Comparison of ENCODE assay signal across 22 mouse cellular contexts in the genomic region with DNA sequence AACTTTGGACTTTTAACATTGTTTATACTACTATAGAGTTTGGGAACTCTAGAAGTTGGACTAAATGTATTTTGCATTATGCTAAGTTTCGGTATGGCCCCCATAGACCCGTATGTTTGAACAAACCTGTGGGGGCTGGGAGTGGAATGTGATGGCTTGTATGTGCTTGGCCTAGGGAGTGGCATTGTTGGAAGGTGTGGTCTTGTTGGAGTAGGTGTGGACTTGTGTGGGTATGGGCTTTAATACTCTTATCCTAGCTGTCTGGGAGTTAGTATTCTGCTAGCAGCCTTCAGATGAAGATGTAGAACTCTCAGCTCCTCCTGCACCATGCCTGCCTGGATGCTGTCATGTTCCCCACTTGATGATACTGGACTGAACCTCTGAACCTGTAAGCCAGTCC.
"Had no signal": no experiment of that assay in that cellular context is flagged by ENCODE, and none has a peak within 500 bp of the region (broad histone marks: within the 10 kb centered on the region; RNA-seq: fewer than 3 reads in every experiment).

No protein-coding gene starts in this region.

- H3K9me3 ChIP-seq: liver, embryonic 15.5 days; lung, embryonic 15.5 days; megakaryocyte, embryonic 14.5 days; midbrain, embryonic 10.5 days; midbrain, embryonic 12.5 days; neural tube, embryonic 12.5 days had no signal

- H3K27ac ChIP-seq: liver, embryonic 15.5 days; lung, embryonic 15.5 days; macrophage; midbrain, embryonic 10.5 days; midbrain, embryonic 12.5 days; neural tube, embryonic 12.5 days had no signal

- H3K4me3 ChIP-seq: liver, embryonic 15.5 days; lung, embryonic 15.5 days; megakaryocyte, embryonic 14.5 days; midbrain, embryonic 10.5 days; midbrain, embryonic 12.5 days; myocyte; neural tube, embryonic 12.5 days had no signal

- H3K9ac ChIP-seq: liver, embryonic 15.5 days; lung, embryonic 15.5 days; midbrain, embryonic 12.5 days; neural tube, embryonic 12.5 days had no signal

- H3K36me3 ChIP-seq: lung, embryonic 15.5 days; neural tube, embryonic 12.5 days had no signal

- H3K27me3 ChIP-seq: liver, embryonic 15.5 days; lung, embryonic 15.5 days; megakaryocyte, embryonic 14.5 days; midbrain, embryonic 12.5 days; neural tube, embryonic 12.5 days had no signal

- DNase-seq: lung, adult 2 months; lung, postnatal 14 days; lung, postnatal 36 days; midbrain, embryonic 14.5 days; retina, postnatal 1 day; right cerebral cortex, adult 18-20 months; right cerebral cortex, postnatal 25 days; right cerebral cortex, postnatal 4 days; spleen, adult 18-20 months; thymus, adult 2 months; thymus, postnatal 25 days; thymus, postnatal 4 days had no signal

- ATAC-seq: lung, postnatal 0 days; midbrain, embryonic 16.5 days had no signal

- H3K4me2 ChIP-seq: liver, embryonic 15.5 days; lung, embryonic 15.5 days; midbrain, embryonic 12.5 days; neural tube, embryonic 12.5 days had no signal
